Mouse (Mus musculus): ENCODE measurements around the gene Nt5dc2. TPM values are rescaled to one million over a fixed set of nuclear protein-coding genes. Genes with fewer than 3 reads are reported as not detected.

Gene Nt5dc2
- polyA plus RNA-seq, 1 experiment from 2014 or later, result 517 TPM

- Histone ChIP-seq H3K4me1 (ENCODE audit: control insufficient read depth, insufficient read depth, low read length) (peaks cover 24% of the 10 kb centered on the region; the same call in 1 of the 2 replicates), H3K4me3 (ENCODE audit: low read length) (no peak overlapping the region), H3K27me3 (ENCODE audit: control insufficient read depth, insufficient read depth, low read length) (no peaks in the 10 kb centered on the region), H3K9ac (ENCODE audit: low read depth, low read length) (no peak overlapping the region), H3K9me3 (ENCODE audit: control insufficient read depth, low read length) (no peaks in the 10 kb centered on the region), H3K27ac (ENCODE audit: low read depth, low read length) (no peak overlapping the region), H3K36me3 (ENCODE audit: control insufficient read depth, insufficient read depth, low read length) (no peaks in the 10 kb centered on the region), H3K4me2 (replicated peaks; ENCODE audit: low read depth, low read length) (no peak overlapping the region)
- no peak for ATAC-seq (ENCODE audit: low FRiP score, low TSS enrichment)
- 65% methylated on average over 10 of the region's 10 CpGs for WGBS
Measured at GRCm38 (mm10) chr14:31161638-31162037, 30.8 kb downstream of the Nt5dc2 start.

- Histone ChIP-seq H3K36me3 (ENCODE audit: control insufficient read depth, insufficient read depth, low read length) (no peaks in the 10 kb centered on the region), H3K4me3 (ENCODE audit: low read length) (no peak overlapping the region), H3K27ac (ENCODE audit: low read depth, low read length) (no peak overlapping the region), H3K9me3 (ENCODE audit: control insufficient read depth, low read length) (no peaks in the 10 kb centered on the region), H3K9ac (ENCODE audit: low read depth, low read length) (no peak overlapping the region), H3K4me1 (ENCODE audit: control insufficient read depth, insufficient read depth, low read length) (peaks cover 26% of the 10 kb centered on the region; the same call in 1 of the 2 replicates), H3K4me2 (replicated peaks; ENCODE audit: low read depth, low read length) (no peak overlapping the region), H3K27me3 (ENCODE audit: control insufficient read depth, insufficient read depth, low read length) (no peaks in the 10 kb centered on the region)
- WGBS, result 81% methylated on average over 8 of the region's 8 CpGs
- ATAC-seq (ENCODE audit: low FRiP score, low TSS enrichment), result no peak
Measured at GRCm38 (mm10) chr14:31164067-31164466, 33.2 kb downstream of the Nt5dc2 start.

- Histone ChIP-seq H3K9me3 (ENCODE audit: control insufficient read depth, low read length) (no peaks in the 10 kb centered on the region), H3K4me1 (ENCODE audit: control insufficient read depth, insufficient read depth, low read length) (peaks cover 26% of the 10 kb centered on the region; the same call in 1 of the 2 replicates), H3K36me3 (ENCODE audit: control insufficient read depth, insufficient read depth, low read length) (peaks cover 1% of the 10 kb centered on the region), H3K27me3 (ENCODE audit: control insufficient read depth, insufficient read depth, low read length) (no peaks in the 10 kb centered on the region), H3K27ac (ENCODE audit: low read depth, low read length) (peak overlapping the region; percentile 69; the same call in 1 of the 2 replicates), H3K4me3 (ENCODE audit: low read length) (no peak overlapping the region), H3K9ac (ENCODE audit: low read depth, low read length) (no peak overlapping the region), H3K4me2 (replicated peaks; ENCODE audit: low read depth, low read length) (no peak overlapping the region)
- WGBS, result 31% methylated on average over 2 of the region's 2 CpGs
- ATAC-seq (ENCODE audit: low FRiP score, low TSS enrichment), result no peak
Measured at GRCm38 (mm10) chr14:31165010-31165409, 34.2 kb downstream of the Nt5dc2 start.

GRCm38 (mm10) chr14:31165458-31165857 lies 34.6 kb downstream of the Nt5dc2 start:
- H3K4me2 ChIP-seq (replicated peaks; ENCODE audit: low read depth, low read length), result no peak overlapping the region
- H3K27me3 ChIP-seq (ENCODE audit: control insufficient read depth, insufficient read depth, low read length), result no peaks in the 10 kb centered on the region
- 34% methylated on average over 7 of the region's 7 CpGs for WGBS
- no peak overlapping the region for H3K9ac ChIP-seq (ENCODE audit: low read depth, low read length)
- peaks cover 6% of the 10 kb centered on the region for H3K36me3 ChIP-seq (ENCODE audit: control insufficient read depth, insufficient read depth, low read length)
- H3K9me3 ChIP-seq (ENCODE audit: control insufficient read depth, low read length), result no peaks in the 10 kb centered on the region
- H3K4me3 ChIP-seq (ENCODE audit: low read length), result no peak overlapping the region
- no peak overlapping the region for H3K27ac ChIP-seq (ENCODE audit: low read depth, low read length)
- peaks cover 26% of the 10 kb centered on the region; the same call in 1 of the 2 replicates for H3K4me1 ChIP-seq (ENCODE audit: control insufficient read depth, insufficient read depth, low read length)
- peak; percentile 62 for ATAC-seq (ENCODE audit: low FRiP score, low TSS enrichment)

- Histone ChIP-seq H3K9ac (ENCODE audit: low read depth, low read length) (no peak overlapping the region), H3K27me3 (ENCODE audit: control insufficient read depth, insufficient read depth, low read length) (no peaks in the 10 kb centered on the region), H3K4me3 (ENCODE audit: low read length) (peak overlapping the region; percentile 5; the same call in 1 of the 2 replicates), H3K27ac (ENCODE audit: low read depth, low read length) (no peak overlapping the region; the same call in 1 of the 2 replicates), H3K4me1 (ENCODE audit: control insufficient read depth, insufficient read depth, low read length) (peaks cover 26% of the 10 kb centered on the region; the same call in 1 of the 2 replicates), H3K9me3 (ENCODE audit: control insufficient read depth, low read length) (no peaks in the 10 kb centered on the region), H3K36me3 (ENCODE audit: control insufficient read depth, insufficient read depth, low read length) (peaks cover 12% of the 10 kb centered on the region), H3K4me2 (replicated peaks; ENCODE audit: low read depth, low read length) (peak overlapping the region; percentile 29)
- ATAC-seq (ENCODE audit: low FRiP score, low TSS enrichment), result peak; percentile 20; the same call in 1 of the 2 replicates
- WGBS, result 27% methylated on average over 10 of the region's 10 CpGs
Measured at GRCm38 (mm10) chr14:31165991-31166630, 35.3 kb downstream of the Nt5dc2 start.

- no peak for ATAC-seq (ENCODE audit: low FRiP score, low TSS enrichment)
- H3K4me3 ChIP-seq (ENCODE audit: low read length), result peak overlapping the region; percentile 28; the same call in 1 of the 2 replicates
- peak overlapping the region; percentile 4; the same call in 1 of the 2 replicates for H3K27ac ChIP-seq (ENCODE audit: low read depth, low read length)
- peak overlapping the region; percentile 29 for H3K4me2 ChIP-seq (replicated peaks; ENCODE audit: low read depth, low read length)
- peak overlapping the region; percentile 37; the same call in 1 of the 2 replicates for H3K9ac ChIP-seq (ENCODE audit: low read depth, low read length)
- no peaks in the 10 kb centered on the region for H3K27me3 ChIP-seq (ENCODE audit: control insufficient read depth, insufficient read depth, low read length)
- WGBS, result 40% methylated on average over 9 of the region's 9 CpGs
- peaks cover 20% of the 10 kb centered on the region for H3K36me3 ChIP-seq (ENCODE audit: control insufficient read depth, insufficient read depth, low read length)
- H3K4me1 ChIP-seq (ENCODE audit: control insufficient read depth, insufficient read depth, low read length), result peaks cover 24% of the 10 kb centered on the region; the same call in 1 of the 2 replicates
- H3K9me3 ChIP-seq (ENCODE audit: control insufficient read depth, low read length), result no peaks in the 10 kb centered on the region
Measured at GRCm38 (mm10) chr14:31166827-31167226, 36.0 kb downstream of the Nt5dc2 start.

- peak within 1 kb of the TSS; percentile 28 for H3K4me3 ChIP-seq (ENCODE audit: low read length)
- peak within 1 kb of the TSS; percentile 39; the same call in 1 of the 2 replicates for H3K27ac ChIP-seq (ENCODE audit: low read depth, low read length)
- H3K27me3 ChIP-seq (ENCODE audit: control insufficient read depth, insufficient read depth, low read length), result no peaks in the 10 kb centered on the region
- no peak for ATAC-seq (ENCODE audit: low FRiP score, low TSS enrichment)
- H3K9me3 ChIP-seq (ENCODE audit: control insufficient read depth, low read length), result no peaks in the 10 kb centered on the region
- H3K4me1 ChIP-seq (ENCODE audit: control insufficient read depth, insufficient read depth, low read length), result peaks cover 21% of the 10 kb centered on the region; the same call in 1 of the 2 replicates
- peak within 1 kb of the TSS; percentile 29 for H3K4me2 ChIP-seq (replicated peaks; ENCODE audit: low read depth, low read length)
- WGBS, result 22% methylated on average over 10 of the region's 10 CpGs
- H3K36me3 ChIP-seq (ENCODE audit: control insufficient read depth, insufficient read depth, low read length), result peaks cover 36% of the 10 kb centered on the region
- H3K9ac ChIP-seq (ENCODE audit: low read depth, low read length), result peak within 1 kb of the TSS; percentile 37; the same call in 1 of the 2 replicates
Measured at GRCm38 (mm10) chr14:31168425-31168824, 37.6 kb downstream of the Nt5dc2 start, which contains the start of gene Stab1. Stab1 (minus strand) TSS chr14:31168641.

- Histone ChIP-seq H3K9me3 (ENCODE audit: control insufficient read depth, low read length) (no peaks in the 10 kb centered on the region), H3K27ac (ENCODE audit: low read depth, low read length) (no peak overlapping the region), H3K36me3 (ENCODE audit: control insufficient read depth, insufficient read depth, low read length) (peaks cover 46% of the 10 kb centered on the region), H3K4me2 (replicated peaks; ENCODE audit: low read depth, low read length) (no peak overlapping the region), H3K4me3 (ENCODE audit: low read length) (no peak overlapping the region), H3K9ac (ENCODE audit: low read depth, low read length) (no peak overlapping the region), H3K4me1 (ENCODE audit: control insufficient read depth, insufficient read depth, low read length) (peaks cover 21% of the 10 kb centered on the region; the same call in 1 of the 2 replicates), H3K27me3 (ENCODE audit: control insufficient read depth, insufficient read depth, low read length) (no peaks in the 10 kb centered on the region)
- no peak for ATAC-seq (ENCODE audit: low FRiP score, low TSS enrichment)
- WGBS, result 76% methylated on average over 6 of the region's 6 CpGs
Measured at GRCm38 (mm10) chr14:31169508-31169907, 38.7 kb downstream of the Nt5dc2 start.

GRCm38 (mm10) chr14:31170963-31171362 lies 40.1 kb downstream of the Nt5dc2 start:
- no peaks in the 10 kb centered on the region for H3K27me3 ChIP-seq (ENCODE audit: control insufficient read depth, insufficient read depth, low read length)
- H3K4me2 ChIP-seq (replicated peaks; ENCODE audit: low read depth, low read length), result no peak overlapping the region
- no peak overlapping the region for H3K27ac ChIP-seq (ENCODE audit: low read depth, low read length)
- no peak overlapping the region for H3K4me3 ChIP-seq (ENCODE audit: low read length)
- H3K36me3 ChIP-seq (ENCODE audit: control insufficient read depth, insufficient read depth, low read length), result peaks cover 61% of the 10 kb centered on the region
- peaks cover 12% of the 10 kb centered on the region; the same call in 1 of the 2 replicates for H3K4me1 ChIP-seq (ENCODE audit: control insufficient read depth, insufficient read depth, low read length)
- ATAC-seq (ENCODE audit: low FRiP score, low TSS enrichment), result no peak
- no peaks in the 10 kb centered on the region for H3K9me3 ChIP-seq (ENCODE audit: control insufficient read depth, low read length)
- 86% methylated on average over 13 of the region's 13 CpGs for WGBS
- H3K9ac ChIP-seq (ENCODE audit: low read depth, low read length), result no peak overlapping the region
